14 mouse cellular contexts compared by ENCODE assay signal in the genomic region with DNA sequence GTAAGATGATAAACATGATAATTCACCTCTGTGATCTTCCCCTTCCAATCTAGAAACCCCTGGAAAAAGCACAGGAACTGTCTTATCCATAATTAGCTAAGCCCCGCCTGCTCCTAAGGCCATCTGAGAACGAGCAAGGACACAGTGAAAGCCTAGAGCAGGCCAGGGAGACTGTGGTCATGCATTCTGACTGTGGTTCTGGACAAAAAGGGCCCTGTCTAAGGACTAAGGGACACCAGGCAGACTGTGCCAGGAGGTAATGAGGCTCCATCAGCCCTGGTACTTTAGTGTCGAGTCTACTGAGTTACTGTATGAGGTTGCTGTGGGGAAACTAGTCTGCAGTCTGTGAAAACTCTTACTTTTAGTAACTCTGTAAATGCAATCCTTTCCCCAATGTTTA.
DNase-seq lines count a peak whose midpoint lies in the region.
"Had no signal": no experiment of that assay in that cellular context is flagged by ENCODE, and none has a peak within 500 bp of the region (broad histone marks: within the 10 kb centered on the region; RNA-seq: fewer than 3 reads in every experiment).

No protein-coding gene starts in this region.

- intact Hi-C loops in heart, postnatal 14 days (cut with DNase I) = no loop called here

- peak; percentile 14 for DNase-seq in adrenal gland, adult 2 months
- DNase-seq in adrenal gland, postnatal 36 days = no peak
- DNase-seq in heart, adult 9 months (ENCODE audit: low spot score in 2 of 2) = peak; percentile 16 to 25
- no peak for DNase-seq in heart, postnatal 14 days
- peak; percentile 17 for DNase-seq in right cerebral cortex, adult 18-20 months
- no peak for DNase-seq in right cerebral cortex, postnatal 4 days
- DNase-seq in heart, postnatal 4 days = peak; percentile 35
- no peak for DNase-seq in thymus, postnatal 36 days
- DNase-seq: adrenal gland, postnatal 25 days; cerebellum, postnatal 14 days; kidney, postnatal 10 days; liver, embryonic 13.5 days; spleen, adult 18-20 months; thymus, postnatal 25 days had no signal

Comparison
In these comparisons a context has a peak if more than half of its experiments do, and no peak if none do; other contexts are left out.
1. DNase-seq: peak in adrenal gland, adult 2 months (single experiment), heart, adult 9 months (2 of 2), right cerebral cortex, adult 18-20 months (single experiment) and heart, postnatal 4 days (single experiment); none in adrenal gland, postnatal 36 days (0 of 2), heart, postnatal 14 days (0 of 2), right cerebral cortex, postnatal 4 days (single experiment) and thymus, postnatal 36 days (0 of 2).